Mouse (Mus musculus) olfactory bulb, adult 2 months (tissue): ENCODE results near the gene Ap3d1.

Experiments
- CTCF ChIP-seq: fragments of 200-500 bp; IDR thresholded peaks from 2 replicates; pipeline ENCODE4 v1.5.1; 2012; ENCODE audit warnings: low read depth, mild to moderate bottlenecking, low read length, moderate library complexity; ENCODE audit not compliant: insufficient read depth
- POLR2A ChIP-seq: fragments of 200-500 bp; IDR thresholded peaks from 2 replicates; pipeline ENCODE4 v1.6.1; 2012; ENCODE audit warnings: mild to moderate bottlenecking, low read depth, low read length, moderate library complexity; ENCODE audit not compliant: insufficient read depth

DNA sequence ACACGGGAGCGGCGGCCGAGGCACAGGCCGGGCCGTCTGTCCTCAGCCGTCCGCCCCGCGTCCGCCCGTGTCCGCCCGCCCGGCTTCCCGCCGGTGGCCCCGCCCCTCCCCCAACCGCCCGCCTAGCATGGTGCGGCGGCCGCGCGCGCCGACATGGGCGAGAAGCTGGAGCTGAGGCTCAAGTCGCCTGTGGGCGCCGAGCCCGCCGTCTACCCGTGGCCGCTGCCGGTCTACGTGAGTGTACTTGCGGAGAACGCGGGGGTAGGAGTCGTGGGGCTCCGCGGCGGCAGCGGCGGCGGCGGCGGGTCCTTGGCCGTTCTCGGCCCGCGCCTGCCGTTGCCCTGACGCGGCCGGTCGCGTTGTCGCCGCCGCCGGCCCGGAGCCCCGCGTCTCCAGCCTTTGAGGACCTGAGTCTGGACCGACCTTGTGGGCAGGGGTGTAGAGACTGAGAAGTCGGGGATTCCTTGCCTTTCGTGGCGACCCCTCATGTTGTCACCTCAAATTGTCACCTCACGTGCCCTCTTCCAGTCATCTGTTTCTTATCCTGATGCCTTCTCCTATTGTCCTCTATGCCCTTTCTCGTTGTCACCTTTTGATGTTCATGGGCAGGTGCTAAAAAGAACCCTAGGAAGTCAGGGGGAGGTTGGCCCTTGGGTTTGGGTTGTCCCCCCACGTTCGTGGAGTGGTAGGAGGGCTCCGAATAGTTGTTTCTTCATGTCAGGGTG lies 13.4 kb upstream of the Ap3d1 start:
- TF ChIP-seq CTCF (no peak), POLR2A (no peak)
